Mouse (Mus musculus): ENCODE data around the gene Thap7. TPM values are rescaled to one million over a fixed set of nuclear protein-coding genes. Genes with fewer than 3 reads are reported as not detected.
"Not testable (repeated sequence)": the region's sequence is repeated elsewhere in the genome, so short reads cannot be mapped to it uniquely, and the experiment has no call there.

Gene Thap7
- polyA plus RNA-seq, 1 experiment = 115 TPM

DNA sequence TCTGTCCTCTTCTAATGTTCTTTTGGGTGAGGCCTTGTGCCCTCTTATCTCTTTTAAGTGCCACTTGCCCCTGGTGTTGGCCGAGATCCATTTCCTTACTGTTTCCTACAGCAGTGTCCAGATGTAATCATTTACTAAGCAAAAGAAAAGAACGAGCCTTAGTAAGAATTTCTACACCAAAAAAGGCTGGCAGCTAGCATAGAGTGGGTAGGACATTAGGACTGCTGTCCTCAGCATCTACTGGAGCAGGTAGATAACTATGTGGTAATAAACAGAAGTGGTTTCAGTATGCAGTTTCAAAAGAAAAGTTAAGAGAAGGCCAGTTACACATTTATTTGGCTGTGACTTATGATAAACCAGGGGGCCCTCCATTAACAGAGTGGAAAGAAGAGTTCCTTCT is 20.2 kb downstream of the Thap7 start:
- H3K4me1 ChIP-seq (ENCODE audit: control insufficient read depth, insufficient read depth, low read length) = peaks cover 23% of the 10 kb centered on the region; the same call in 1 of the 2 replicates
- H3K27me3 ChIP-seq (replicated peaks; ENCODE audit: control insufficient read depth, insufficient read depth, low read length) = no peaks in the 10 kb centered on the region
- peak; percentile 84 for DNase-seq
- H3K27ac ChIP-seq (ENCODE audit: insufficient read depth, low read depth, low read length) = peak overlapping the region; percentile 93
- WGBS = 21% methylated on average over 2 of the region's 2 CpGs
- TF ChIP-seq POLR2A (IDR thresholded peaks at IDR 0.05; ENCODE audit: low read depth, low read length) = no peak
- no peak for TF ChIP-seq CTCF (conservative IDR thresholded peaks at IDR 0.05; ENCODE audit: insufficient read depth, insufficient read length, low read depth, low read length)
- H3K4me3 ChIP-seq (ENCODE audit: insufficient read depth, low read depth, low read length) = no peak overlapping the region
- no peaks in the 10 kb centered on the region for H3K36me3 ChIP-seq (ENCODE audit: control insufficient read depth, insufficient read depth, low read length)

DNA sequence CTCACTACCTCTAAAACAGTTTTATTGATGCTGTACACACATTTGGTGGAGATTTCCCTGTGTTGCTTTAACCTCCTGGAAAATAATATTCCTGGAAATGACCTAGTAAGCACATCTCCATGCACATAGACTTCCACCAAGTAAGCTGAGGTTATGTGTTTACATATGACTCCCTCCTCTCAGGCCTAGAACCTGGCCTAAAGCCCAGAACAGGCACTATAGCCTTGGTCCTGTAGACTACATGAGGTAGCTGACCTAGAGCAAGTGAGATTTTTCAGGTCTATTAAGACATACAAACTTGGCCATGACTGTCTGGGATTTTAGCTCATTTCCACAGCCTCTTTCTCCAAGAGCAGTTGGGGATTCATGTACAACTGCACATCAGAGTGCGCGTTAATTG is 20.8 kb downstream of the Thap7 start:
- Histone ChIP-seq H3K4me3 (ENCODE audit: insufficient read depth, low read depth, low read length) (no peak overlapping the region), H3K36me3 (ENCODE audit: control insufficient read depth, insufficient read depth, low read length) (no peaks in the 10 kb centered on the region), H3K27ac (ENCODE audit: insufficient read depth, low read depth, low read length) (peak overlapping the region; percentile 93), H3K4me1 (ENCODE audit: control insufficient read depth, insufficient read depth, low read length) (peaks cover 23% of the 10 kb centered on the region; the same call in 1 of the 2 replicates), H3K27me3 (replicated peaks; ENCODE audit: control insufficient read depth, insufficient read depth, low read length) (no peaks in the 10 kb centered on the region)
- WGBS = 70% methylated on average over 2 of the region's 2 CpGs
- no peak for DNase-seq
- TF ChIP-seq POLR2A (IDR thresholded peaks at IDR 0.05; ENCODE audit: low read depth, low read length) (no peak), CTCF (conservative IDR thresholded peaks at IDR 0.05; ENCODE audit: insufficient read depth, insufficient read length, low read depth, low read length) (no peak)

DNA sequence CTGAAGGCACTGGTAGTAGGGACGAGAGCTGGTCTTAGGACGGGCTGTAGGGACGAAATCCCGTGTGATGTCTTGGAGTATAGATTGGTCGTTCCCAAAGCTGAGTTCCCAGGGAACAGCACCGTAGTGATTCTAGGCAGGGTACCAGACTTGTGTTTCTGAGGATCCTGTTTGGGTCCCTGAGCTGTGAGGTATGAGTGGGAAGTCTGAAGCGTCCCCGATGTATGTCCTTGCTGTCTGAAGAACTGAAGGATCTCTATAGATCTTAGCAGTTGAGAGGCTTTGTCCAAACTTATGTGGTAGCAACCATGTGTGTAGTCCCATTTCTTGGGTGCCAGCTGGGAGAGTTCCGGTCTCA is 21.7 kb downstream of the Thap7 start:
- H3K36me3 ChIP-seq (ENCODE audit: control insufficient read depth, insufficient read depth, low read length) = no peaks in the 10 kb centered on the region
- peaks cover 23% of the 10 kb centered on the region; the same call in 1 of the 2 replicates for H3K4me1 ChIP-seq (ENCODE audit: control insufficient read depth, insufficient read depth, low read length)
- DNase-seq = no peak
- WGBS = 4% methylated on average over 9 of the region's 9 CpGs
- no peak for TF ChIP-seq CTCF (conservative IDR thresholded peaks at IDR 0.05; ENCODE audit: insufficient read depth, insufficient read length, low read depth, low read length)
- peak overlapping the region; percentile 93 for H3K27ac ChIP-seq (ENCODE audit: insufficient read depth, low read depth, low read length)
- no peaks in the 10 kb centered on the region for H3K27me3 ChIP-seq (replicated peaks; ENCODE audit: control insufficient read depth, insufficient read depth, low read length)
- H3K4me3 ChIP-seq (ENCODE audit: insufficient read depth, low read depth, low read length) = peak overlapping the region; percentile 76

DNA sequence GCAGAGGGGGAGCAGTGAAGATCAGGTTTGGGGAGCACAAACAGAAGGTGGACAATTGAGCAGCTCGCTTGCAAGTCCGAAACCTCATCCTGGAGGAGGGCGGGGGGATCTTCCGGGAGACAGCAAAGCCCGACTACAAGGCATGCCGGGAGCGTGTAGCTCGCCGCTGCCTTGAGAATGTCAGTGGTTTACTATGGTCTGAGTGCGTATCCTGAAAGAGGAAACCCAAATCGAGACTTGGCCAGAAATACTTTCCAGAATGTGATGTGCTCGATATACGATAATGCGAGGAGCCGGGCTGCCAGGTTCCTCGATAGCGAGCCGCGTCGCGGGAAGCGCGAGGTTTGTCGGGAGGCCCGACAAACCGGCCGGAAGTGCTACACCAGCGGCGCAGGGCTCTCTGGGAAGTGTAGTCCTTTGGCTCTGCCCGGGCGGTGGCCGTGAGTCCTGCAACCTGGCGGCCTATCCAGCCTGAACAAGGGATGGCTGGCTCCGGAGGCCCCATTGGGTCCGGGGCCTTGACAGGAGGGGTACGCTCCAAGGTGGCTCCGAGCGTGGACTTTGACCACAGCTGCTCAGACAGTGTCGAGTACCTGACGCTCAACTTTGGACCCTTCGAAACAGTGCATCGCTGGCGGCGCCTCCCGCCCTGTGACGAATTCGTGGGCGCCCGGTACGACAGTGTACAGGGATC is 22.2 kb downstream of the Thap7 start, which contains the start of gene Lztr1:
Gene Lztr1 (plus strand): TSS at position 143 of the 694 bp plus-strand sequence.
- peak; percentile 95 for DNase-seq
- Histone ChIP-seq H3K4me3 (ENCODE audit: insufficient read depth, low read depth, low read length) (peak within 1 kb of the TSS; percentile 76), H3K27ac (ENCODE audit: insufficient read depth, low read depth, low read length) (peak within 1 kb of the TSS; percentile 93), H3K36me3 (ENCODE audit: control insufficient read depth, insufficient read depth, low read length) (no peaks in the 10 kb centered on the region), H3K4me1 (ENCODE audit: control insufficient read depth, insufficient read depth, low read length) (peaks cover 23% of the 10 kb centered on the region; the same call in 1 of the 2 replicates), H3K27me3 (replicated peaks; ENCODE audit: control insufficient read depth, insufficient read depth, low read length) (no peaks in the 10 kb centered on the region)
- WGBS = under 1% methylated on average over 50 of the region's 50 CpGs
- TF ChIP-seq CTCF (conservative IDR thresholded peaks at IDR 0.05; ENCODE audit: insufficient read depth, insufficient read length, low read depth, low read length) = 0 out of 2 replicates have a peak, but pooled peaks have one; percentile 2
- TF ChIP-seq POLR2A (IDR thresholded peaks at IDR 0.05; ENCODE audit: low read depth, low read length) = peak; percentile 27

DNA sequence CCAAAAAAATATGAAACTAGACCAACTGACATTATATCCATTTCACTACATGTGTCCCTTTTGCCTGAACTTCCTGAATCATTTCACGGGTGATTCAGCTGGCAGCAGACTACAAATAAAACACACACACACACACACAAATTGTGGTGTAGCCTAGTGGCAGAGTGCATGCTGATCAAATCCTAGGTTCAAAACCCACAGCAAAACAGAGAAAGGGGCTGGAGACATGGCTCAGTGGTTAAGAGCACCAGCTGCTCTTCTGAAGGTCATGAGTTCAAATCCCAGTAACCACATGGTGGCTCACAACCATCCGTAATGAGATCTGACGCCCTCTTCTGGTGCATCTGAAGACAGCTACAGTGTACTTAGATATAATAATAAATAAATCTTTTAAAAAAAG is 22.9 kb downstream of the Thap7 start:
- Histone ChIP-seq H3K27ac (ENCODE audit: insufficient read depth, low read depth, low read length) (peak overlapping the region; percentile 93; the same call in 1 of the 2 replicates), H3K4me3 (ENCODE audit: insufficient read depth, low read depth, low read length) (peak overlapping the region; percentile 76), H3K4me1 (ENCODE audit: control insufficient read depth, insufficient read depth, low read length) (peaks cover 21% of the 10 kb centered on the region; the same call in 1 of the 2 replicates)
- not testable (repeated sequence) for H3K36me3 ChIP-seq (ENCODE audit: control insufficient read depth, insufficient read depth, low read length); H3K27me3 ChIP-seq (replicated peaks; ENCODE audit: control insufficient read depth, insufficient read depth, low read length); DNase-seq
- WGBS = 12% methylated on average over 3 of the region's 3 CpGs

DNA sequence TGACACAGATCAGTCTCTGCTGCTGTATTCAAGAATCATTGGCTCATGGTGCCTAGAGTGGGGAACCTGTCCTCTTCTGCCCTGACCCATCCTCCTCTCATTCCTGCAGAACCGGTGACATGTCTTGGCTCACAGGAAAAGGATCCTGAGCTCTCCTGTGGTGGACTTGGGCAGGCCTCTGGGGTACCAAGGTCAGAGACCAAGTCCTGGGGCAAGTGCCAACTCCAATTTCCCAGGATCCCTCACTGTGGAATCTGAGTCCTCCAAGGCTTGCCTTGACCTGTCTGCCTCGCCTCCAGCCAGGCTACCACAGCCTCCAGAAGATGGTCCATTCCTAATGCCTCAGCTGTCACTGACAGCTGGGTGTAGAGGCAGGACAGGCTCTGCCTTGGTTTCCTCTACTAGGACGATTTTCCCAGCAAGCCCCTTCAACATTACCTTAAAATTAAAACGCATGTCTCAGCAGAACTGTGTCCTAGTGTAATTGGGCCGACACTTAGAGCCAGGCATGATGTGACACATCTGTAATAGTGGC is 23.9 kb downstream of the Thap7 start:
- WGBS = 70% methylated on average over 5 of the region's 5 CpGs
- no peaks in the 10 kb centered on the region for H3K27me3 ChIP-seq (replicated peaks; ENCODE audit: control insufficient read depth, insufficient read depth, low read length)
- no peaks in the 10 kb centered on the region for H3K36me3 ChIP-seq (ENCODE audit: control insufficient read depth, insufficient read depth, low read length)
- DNase-seq = peak; percentile 82
- no peak overlapping the region for H3K4me3 ChIP-seq (ENCODE audit: insufficient read depth, low read depth, low read length)
- no peak overlapping the region for H3K27ac ChIP-seq (ENCODE audit: insufficient read depth, low read depth, low read length)
- peaks cover 21% of the 10 kb centered on the region; the same call in 1 of the 2 replicates for H3K4me1 ChIP-seq (ENCODE audit: control insufficient read depth, insufficient read depth, low read length)
- TF ChIP-seq POLR2A (IDR thresholded peaks at IDR 0.05; ENCODE audit: low read depth, low read length) = peak; percentile 18
- no peak for TF ChIP-seq CTCF (conservative IDR thresholded peaks at IDR 0.05; ENCODE audit: insufficient read depth, insufficient read length, low read depth, low read length)

DNA sequence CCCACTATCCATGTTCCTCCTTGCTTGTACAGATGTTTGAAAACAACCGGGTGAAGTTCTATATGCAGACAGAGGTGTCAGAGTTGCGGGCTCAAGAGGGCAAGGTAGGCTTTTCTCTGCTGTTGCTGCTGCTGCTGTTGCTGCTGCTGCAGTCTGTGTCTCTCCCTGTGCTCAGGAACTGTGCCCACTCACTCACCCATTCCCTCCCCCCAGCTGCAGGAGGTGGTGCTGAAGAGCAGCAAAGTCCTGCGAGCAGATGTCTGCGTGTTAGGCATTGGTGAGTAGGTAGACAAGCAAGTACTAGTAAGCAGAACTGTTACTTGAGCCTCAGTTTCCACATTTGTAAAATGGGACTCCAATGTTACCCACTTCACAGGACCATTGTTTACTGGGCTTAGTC is 28.3 kb downstream of the Thap7 start:
- TF ChIP-seq POLR2A (IDR thresholded peaks at IDR 0.05; ENCODE audit: low read depth, low read length) (no peak), CTCF (conservative IDR thresholded peaks at IDR 0.05; ENCODE audit: insufficient read depth, insufficient read length, low read depth, low read length) (no peak)
- no peaks in the 10 kb centered on the region for H3K36me3 ChIP-seq (ENCODE audit: control insufficient read depth, insufficient read depth, low read length)
- no peak overlapping the region for H3K4me3 ChIP-seq (ENCODE audit: insufficient read depth, low read depth, low read length)
- H3K27me3 ChIP-seq (replicated peaks; ENCODE audit: control insufficient read depth, insufficient read depth, low read length) = no peaks in the 10 kb centered on the region
- DNase-seq = no peak
- WGBS = 74% methylated on average over 4 of the region's 4 CpGs
- 0 out of 2 replicates have a peak, but pooled peaks cover 3% of the 10 kb centered on the region for H3K4me1 ChIP-seq (ENCODE audit: control insufficient read depth, insufficient read depth, low read length)
- H3K27ac ChIP-seq (ENCODE audit: insufficient read depth, low read depth, low read length) = no peak overlapping the region
